Mouse (Mus musculus) small intestine, adult 2 months (tissue): ENCODE results near the gene Creb3l4.

Experiments
- CTCF ChIP-seq: fragments of 200-500 bp; IDR thresholded peaks from 2 replicates; pipeline ENCODE4 v1.5.1; 2012; ENCODE audit warnings: low read depth, mild to moderate bottlenecking, control low read depth, inconsistent platforms, low read length, moderate library complexity, mixed read lengths; ENCODE audit not compliant: insufficient replicate concordance, insufficient read length; ENCODE audit errors: extremely low read depth
- POLR2A ChIP-seq: fragments of 200-500 bp; IDR thresholded peaks from 2 replicates; pipeline ENCODE4 v1.6.1; 2012; ENCODE audit warnings: low read depth, mild to moderate bottlenecking, control low read depth, inconsistent platforms, low read length, moderate library complexity

DNA sequence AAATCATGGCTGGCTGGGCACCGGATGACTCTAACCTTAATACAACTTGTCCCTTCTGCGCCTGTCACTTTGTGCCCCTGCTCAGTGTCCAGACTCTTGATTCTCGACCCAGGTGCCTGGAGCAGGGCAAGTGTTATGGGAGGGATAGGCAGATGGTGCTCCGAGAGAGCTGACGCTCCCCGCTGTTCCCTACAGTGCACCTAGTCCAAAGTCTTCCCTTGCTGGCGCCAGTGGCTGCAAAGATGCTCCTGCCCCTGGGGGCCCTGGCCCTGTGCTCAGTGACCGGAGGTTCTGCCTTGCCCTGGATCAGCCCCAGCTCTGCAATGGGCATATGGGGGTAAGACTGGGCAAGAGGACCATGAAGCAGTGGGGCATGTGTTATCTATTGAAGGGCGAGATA, 34.5 kb upstream of the Creb3l4 start:
- TF ChIP-seq CTCF (no peak), POLR2A (no peak)
